Mouse (Mus musculus): Measurements from ENCODE around the gene Trip10.

DNA sequence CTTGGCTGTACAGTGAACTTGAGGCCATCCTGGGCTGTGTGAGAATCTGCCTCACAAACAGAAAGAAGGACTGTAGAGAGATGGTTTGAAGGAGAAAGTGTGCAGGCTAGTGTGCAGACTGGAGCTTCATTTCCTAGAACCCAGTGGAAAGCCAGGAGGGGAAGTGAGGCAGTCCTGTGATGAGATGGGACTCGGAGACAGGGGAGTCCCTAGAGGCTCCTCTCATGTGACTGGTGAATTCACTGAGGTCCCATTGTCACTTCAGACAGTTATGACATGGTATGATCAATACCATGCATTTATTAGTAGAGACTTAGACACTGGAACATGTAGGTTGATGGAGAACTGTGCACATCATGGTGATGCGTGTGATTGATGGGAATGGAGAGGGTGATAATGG is 43.0 kb downstream of the Trip10 start:
- TF ChIP-seq EP300 (IDR thresholded peaks at IDR 0.05; ENCODE audit: insufficient read depth, low read depth, low read length) (no peak), CTCF (IDR thresholded peaks at IDR 0.05) (no peak)

All from heart, adult 2 months (tissue).